Mouse (Mus musculus): ENCODE results near the gene Coro6.

GRCm38 (mm10) chr11:77506941-77507340, 44.7 kb downstream of the Coro6 start:
- TF ChIP-seq CTCF (IDR thresholded peaks at IDR 0.05; ENCODE audit: low read depth, low read length) (no peak), POLR2A (IDR thresholded peaks at IDR 0.05; ENCODE audit: borderline replicate concordance, low read depth, low read length) (no peak)
